In genomic region chr1:191472551-191472950, GRCm38 (mm10) we compare ENCODE assay signal across 29 mouse cellular contexts.
DNase-seq lines count a peak whose midpoint lies in the region; ATAC-seq and TF ChIP-seq lines count a peak whose summit lies in the region.
"Had no signal": no experiment of that assay in that cellular context is flagged by ENCODE, and none has a peak within 500 bp of the region (broad histone marks: within the 10 kb centered on the region; RNA-seq: fewer than 3 reads in every experiment).

No protein-coding gene starts in this region.

- 61% methylated on average over 5 of the region's 5 CpGs for WGBS in heart, adult 2 months
- WGBS in heart, embryonic 12.5 days, result 83% methylated on average over 5 of the region's 5 CpGs
- 61% methylated on average over 5 of the region's 5 CpGs for WGBS in olfactory bulb, adult 2 months
- WGBS in hindbrain, embryonic 13.5 days, result 87% methylated on average over 5 of the region's 5 CpGs

- H3K4me3 ChIP-seq in heart, adult 2 months, result no peak overlapping the region
- no peak overlapping the region for H3K4me3 ChIP-seq in heart, embryonic 12.5 days
- H3K4me3 ChIP-seq in olfactory bulb, adult 2 months (ENCODE audit: insufficient read depth, low read depth, low read length), result no peak overlapping the region
- H3K4me3 ChIP-seq in hindbrain, embryonic 13.5 days, result no peak overlapping the region
- H3K4me3 ChIP-seq: embryonic facial prominence, embryonic 10.5 days; embryonic facial prominence, embryonic 13.5 days; erythroblast, embryonic 14.5 days; heart, embryonic 15.5 days; hindbrain, embryonic 10.5 days had no signal

- no peak for TF ChIP-seq POLR2A in heart, adult 2 months (IDR thresholded peaks at IDR 0.05; ENCODE audit: insufficient read depth, low read depth, low read length)
- no peak for TF ChIP-seq POLR2A in olfactory bulb, adult 2 months (IDR thresholded peaks at IDR 0.05; ENCODE audit: insufficient read depth, low read depth, low read length)

- no peak for TF ChIP-seq CTCF in heart, adult 2 months (IDR thresholded peaks at IDR 0.05)
- TF ChIP-seq CTCF in olfactory bulb, adult 2 months (IDR thresholded peaks at IDR 0.05; ENCODE audit: insufficient read depth, low read depth, low read length), result no peak

- no peaks in the 10 kb centered on the region for H3K27me3 ChIP-seq in heart, adult 2 months (ENCODE audit: control insufficient read depth, insufficient read depth, low read length)
- no peaks in the 10 kb centered on the region for H3K27me3 ChIP-seq in heart, embryonic 12.5 days (replicated peaks)
- no peaks in the 10 kb centered on the region for H3K27me3 ChIP-seq in hindbrain, embryonic 13.5 days
- H3K27me3 ChIP-seq: embryonic facial prominence, embryonic 13.5 days; heart, embryonic 15.5 days had no signal

- H3K36me3 ChIP-seq in heart, adult 2 months (ENCODE audit: control insufficient read depth, insufficient read depth, low read length), result no peaks in the 10 kb centered on the region
- H3K36me3 ChIP-seq in heart, embryonic 12.5 days, result no peaks in the 10 kb centered on the region
- H3K36me3 ChIP-seq in hindbrain, embryonic 13.5 days, result no peaks in the 10 kb centered on the region
- H3K36me3 ChIP-seq: embryonic facial prominence, embryonic 10.5 days; embryonic facial prominence, embryonic 13.5 days; heart, embryonic 15.5 days; hindbrain, embryonic 10.5 days had no signal

- no peak for ATAC-seq in heart, embryonic 12.5 days (ENCODE audit: insufficient number of reproducible peaks, low FRiP score)
- no peak for ATAC-seq in hindbrain, embryonic 13.5 days (ENCODE audit: low FRiP score)
- ATAC-seq: forebrain, embryonic 14.5 days; forebrain, postnatal 0 days; hindbrain, postnatal 0 days; inflammation-experienced regulatory T-cells, adult 6 months; intestine, embryonic 16.5 days had no signal

- H3K4me1 ChIP-seq in heart, adult 2 months (ENCODE audit: control insufficient read depth, insufficient read depth, low read length), result peaks cover 9% of the 10 kb centered on the region
- peaks cover 14% of the 10 kb centered on the region for H3K4me1 ChIP-seq in heart, embryonic 12.5 days (replicated peaks)
- peaks cover 27% of the 10 kb centered on the region for H3K4me1 ChIP-seq in olfactory bulb, adult 2 months (ENCODE audit: control insufficient read depth, insufficient read depth, low read length)
- peaks cover 16% of the 10 kb centered on the region for H3K4me1 ChIP-seq in hindbrain, embryonic 13.5 days (replicated peaks)

- 0 out of 2 replicates have a peak, but pooled peaks have one; percentile 29 for TF ChIP-seq EP300 in heart, adult 2 months (IDR thresholded peaks at IDR 0.05; ENCODE audit: insufficient read depth, low read depth, low read length)

- no peak overlapping the region for H3K27ac ChIP-seq in heart, adult 2 months
- H3K27ac ChIP-seq in heart, embryonic 12.5 days (ENCODE audit: poor library complexity, severe bottlenecking), result no peak overlapping the region
- H3K27ac ChIP-seq in olfactory bulb, adult 2 months (ENCODE audit: insufficient read depth, low read depth, low read length), result peak overlapping the region; percentile 73; the same call in 1 of the 2 replicates
- no peak overlapping the region for H3K27ac ChIP-seq in hindbrain, embryonic 13.5 days
- H3K27ac ChIP-seq: embryonic facial prominence, embryonic 10.5 days; embryonic facial prominence, embryonic 13.5 days; heart, embryonic 15.5 days; hindbrain, embryonic 10.5 days; hindbrain, embryonic 14.5 days; hindbrain, postnatal 0 days had no signal

- H3K79me2 ChIP-seq in heart, adult 2 months (replicated peaks; ENCODE audit: control insufficient read depth, insufficient read depth, low read length), result no peaks in the 10 kb centered on the region

- no peak for DNase-seq in heart, adult 2 months
- peak; percentile 21 for DNase-seq in 3T3-L1 (ENCODE audit: low read depth, low spot score)
- peak; percentile 39 for DNase-seq in brain, adult 2 months (ENCODE audit: low read depth, low spot score)
- no peak for DNase-seq in yolk sac, embryonic 10.5 days (ENCODE audit: low spot score)
- DNase-seq: adrenal gland, adult 2 months; adrenal gland, postnatal 14 days; cerebellum, adult 11 months; cerebellum, postnatal 10 days; cerebellum, postnatal 36 days; embryo, embryonic 11 days; forebrain, postnatal 0 days; gastrocnemius, postnatal 25 days; heart, postnatal 10 days; heart, postnatal 36 days; kidney, adult 18-20 months had no signal

- intact Hi-C loops in heart, adult 2 months (cut with DNase I), result no loop called here

- no peak overlapping the region for H3K9ac ChIP-seq in heart, adult 2 months (ENCODE audit: low read depth, low read length)
- no peak overlapping the region for H3K9ac ChIP-seq in heart, embryonic 12.5 days
- H3K9ac ChIP-seq in hindbrain, embryonic 13.5 days, result no peak overlapping the region
- H3K9ac ChIP-seq: embryonic facial prominence, embryonic 13.5 days; forebrain, postnatal 0 days; heart, embryonic 15.5 days; hindbrain, embryonic 14.5 days had no signal

- no peak overlapping the region for H3K4me2 ChIP-seq in heart, embryonic 12.5 days
- no peak overlapping the region for H3K4me2 ChIP-seq in hindbrain, embryonic 13.5 days
- H3K4me2 ChIP-seq: embryonic facial prominence, embryonic 13.5 days; heart, embryonic 11.5 days; heart, embryonic 15.5 days; hindbrain, embryonic 14.5 days had no signal

- no peaks in the 10 kb centered on the region for H3K9me3 ChIP-seq in heart, embryonic 12.5 days (replicated peaks)
- H3K9me3 ChIP-seq in hindbrain, embryonic 13.5 days, result no peaks in the 10 kb centered on the region
- H3K9me3 ChIP-seq: embryonic facial prominence, embryonic 10.5 days; embryonic facial prominence, embryonic 13.5 days; heart, embryonic 15.5 days; hindbrain, embryonic 10.5 days had no signal

Comparison
In these comparisons a context has a peak if more than half of its experiments do, and no peak if none do; other contexts are left out.
1. DNase-seq: peak in 3T3-L1 (single experiment) and brain, adult 2 months (single experiment); none in heart, adult 2 months (0 of 2) and yolk sac, embryonic 10.5 days (single experiment).